Mouse (Mus musculus) bone marrow, adult 2 months (tissue): ENCODE measurements at regions not wholly inside any gene's neighbourhood (a gene's known extent, or its start where the extent isn't known, plus 50 kb on each side); places are given as distances from the start of the nearest gene placed in this dataset.

Experiments
- H3K27ac ChIP-seq: fragments of 200-500 bp; 2 replicates; pipeline ENCODE4 v1.5.1; 2012; ENCODE audit warnings: low read depth, mild to moderate bottlenecking, control low read depth, inconsistent platforms, low read length; ENCODE audit not compliant: control insufficient read depth, poor library complexity, insufficient read depth
- H3K4me1 ChIP-seq: fragments of 200-500 bp; 2 replicates; pipeline ENCODE4 v1.6.1; 2011; ENCODE audit warnings: low read length; ENCODE audit not compliant: control insufficient read depth, insufficient read depth
- H3K4me3 ChIP-seq: fragments of 200-500 bp; replicated peaks from 2 replicates; pipeline ENCODE3; 2011; ENCODE audit warnings: mild to moderate bottlenecking, low read depth, low read length, control low read depth; ENCODE audit not compliant: control insufficient read depth
- CTCF ChIP-seq: fragments of 200-500 bp; IDR thresholded peaks from 2 replicates; pipeline ENCODE4 v1.5.1; 2011; ENCODE audit warnings: low read length, control low read depth; ENCODE audit not compliant: control insufficient read depth, insufficient read depth
- POLR2A ChIP-seq: fragments of 200-500 bp; IDR thresholded peaks from 2 replicates; pipeline ENCODE4 v1.6.1; 2011; ENCODE audit warnings: low read depth, mild to moderate bottlenecking, control low read depth, low read length, borderline replicate concordance; ENCODE audit not compliant: control insufficient read depth
- WGBS: fragments of 180-500 bp; shearing (Covaris S2); methylation state at CpG from one replicate; pipeline ENCODE4 v1.1.7; 2018; 5-methylcytosine and 5-hydroxymethylcytosine counted together

DNA sequence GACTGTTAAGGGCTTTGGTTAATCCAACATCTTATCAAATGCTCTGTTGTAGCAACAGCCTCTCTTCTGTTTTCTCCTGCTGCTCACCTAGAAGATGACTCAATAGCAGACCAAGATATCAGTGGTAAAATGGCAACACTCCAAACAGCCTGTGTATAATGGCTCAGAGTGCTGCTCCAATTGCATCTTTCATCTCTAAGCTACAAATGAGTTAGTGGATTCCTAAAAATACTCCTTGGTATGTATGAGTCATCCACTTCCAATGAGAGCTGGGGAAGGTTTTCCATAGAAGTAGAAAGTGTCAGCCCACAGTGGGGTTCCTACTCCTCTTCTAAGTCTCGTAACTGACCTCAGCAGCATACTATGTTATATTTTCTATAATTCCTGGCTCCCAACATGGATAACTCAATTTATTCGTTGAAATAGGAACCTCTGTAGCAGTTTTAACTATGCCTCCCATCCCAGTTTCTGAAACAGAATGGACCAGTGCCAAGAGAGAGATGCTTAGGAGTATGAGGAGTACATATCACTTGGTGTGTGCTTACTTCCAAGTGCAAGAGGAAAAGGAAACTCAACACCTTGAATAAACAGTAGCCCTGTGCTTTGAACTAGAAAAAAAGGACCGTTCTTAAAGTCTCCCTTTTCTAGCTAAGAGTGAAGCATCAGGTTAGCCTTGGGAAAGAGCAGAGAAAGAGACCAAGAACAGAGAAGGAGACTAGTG lies 612.5 kb upstream of the Klf6 start:
- no peak for TF ChIP-seq CTCF
- TF ChIP-seq POLR2A = no peak
- WGBS = 48% methylated on average over 3 of the region's 3 CpGs
- Histone ChIP-seq H3K4me1 (no peaks in the 10 kb centered on the region), H3K4me3 (no peak overlapping the region), H3K27ac (no peak overlapping the region)

DNA sequence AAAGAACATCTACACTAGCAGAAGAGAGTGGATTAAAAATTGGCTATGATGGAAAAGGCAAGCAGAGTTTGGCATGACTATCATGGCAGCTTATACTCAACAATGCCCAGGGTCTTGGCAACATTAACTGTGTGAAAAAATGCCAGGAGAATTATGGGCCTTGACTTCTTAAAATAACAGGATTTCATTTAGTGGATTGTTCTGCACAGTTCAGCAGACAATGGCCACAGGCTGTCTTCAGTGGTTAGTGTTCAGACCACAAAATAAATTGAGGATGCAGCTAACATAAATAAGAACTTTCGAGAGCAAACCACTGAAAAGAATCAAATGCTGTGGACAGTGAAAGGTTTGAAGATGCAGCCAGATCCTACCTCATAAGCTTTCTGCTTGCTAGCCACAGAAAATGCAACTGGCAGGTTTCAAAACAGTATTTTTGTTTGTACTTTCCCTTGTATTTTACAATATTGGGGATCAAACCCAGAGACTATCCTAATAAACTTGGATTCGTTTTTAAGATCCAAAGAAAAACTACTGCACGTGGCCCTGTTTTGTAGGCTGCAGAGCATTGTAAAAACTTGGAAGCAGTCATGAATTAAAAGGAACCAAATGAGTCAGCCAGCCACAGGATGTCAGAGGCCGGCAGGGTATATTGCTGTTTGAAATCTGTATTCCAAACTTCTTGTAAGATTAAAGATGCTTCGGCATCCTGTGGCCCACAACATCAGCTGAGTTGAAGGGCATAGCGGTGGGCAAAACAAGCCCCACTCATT lies 603.2 kb upstream of the Klf6 start:
- TF ChIP-seq CTCF (no peak), POLR2A (no peak)
- no peak overlapping the region for H3K27ac ChIP-seq
- H3K4me1 ChIP-seq = no peaks in the 10 kb centered on the region
- no peak overlapping the region for H3K4me3 ChIP-seq
- 42% methylated on average over 6 of the region's 6 CpGs for WGBS

DNA sequence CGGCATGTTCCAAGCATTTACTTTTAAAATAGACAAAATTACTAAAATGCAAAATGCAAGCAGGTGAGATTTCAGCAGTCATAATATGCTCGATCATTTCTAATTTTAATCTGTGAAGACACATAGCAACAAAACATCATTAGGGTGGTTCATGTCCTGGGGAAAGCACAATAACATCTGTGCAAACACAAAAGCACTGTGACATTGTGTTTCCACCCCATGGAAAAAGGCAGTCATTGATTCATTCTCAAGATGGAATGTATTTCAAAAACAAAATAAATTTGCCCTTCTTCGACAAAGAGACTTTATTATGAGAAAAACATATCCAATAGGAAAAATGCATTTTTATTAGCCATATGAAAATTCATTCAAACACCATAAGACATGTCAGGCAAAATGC lies 601.5 kb upstream of the Klf6 start:
- Histone ChIP-seq H3K27ac (no peak overlapping the region), H3K4me3 (no peak overlapping the region), H3K4me1 (no peaks in the 10 kb centered on the region)
- no peak for TF ChIP-seq CTCF
- TF ChIP-seq POLR2A = no peak
- WGBS = 84% methylated on average over 3 of the region's 3 CpGs

DNA sequence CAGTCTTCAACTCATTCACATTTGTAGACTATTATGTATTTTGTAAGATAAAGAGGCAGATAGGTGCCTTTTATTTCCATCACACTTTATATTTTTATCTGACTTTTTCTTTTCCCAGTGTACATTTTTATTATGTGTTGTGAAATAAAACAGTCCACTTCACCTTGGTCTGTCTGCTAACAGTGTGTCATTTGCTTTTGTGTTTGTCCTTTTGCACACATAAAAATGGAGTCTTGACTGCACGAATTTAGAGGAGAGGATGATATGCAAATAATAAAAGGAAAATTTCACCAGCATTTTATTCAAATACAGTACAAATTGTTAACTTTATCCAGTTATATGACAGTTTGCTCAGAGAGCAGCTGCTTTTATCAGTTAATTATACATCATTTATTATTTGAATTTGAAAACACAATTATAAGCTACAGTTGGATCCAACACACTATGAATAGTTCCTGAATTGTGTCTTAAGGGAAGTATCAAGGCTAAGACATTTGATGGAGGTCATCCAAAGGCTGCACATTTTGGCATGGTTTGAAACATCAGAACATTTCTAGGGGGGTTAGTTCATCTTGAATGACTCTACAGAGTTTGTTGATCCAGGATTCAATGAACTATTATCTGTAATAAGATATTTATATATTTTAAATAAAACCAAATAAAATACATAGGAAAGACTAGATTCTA lies 588.6 kb upstream of the Klf6 start:
- H3K4me3 ChIP-seq = no peak overlapping the region
- no peak for TF ChIP-seq POLR2A
- TF ChIP-seq CTCF = no peak
- WGBS = 66% methylated on average over 1 of the region's 1 CpGs
- no peaks in the 10 kb centered on the region for H3K4me1 ChIP-seq
- H3K27ac ChIP-seq = no peak overlapping the region

DNA sequence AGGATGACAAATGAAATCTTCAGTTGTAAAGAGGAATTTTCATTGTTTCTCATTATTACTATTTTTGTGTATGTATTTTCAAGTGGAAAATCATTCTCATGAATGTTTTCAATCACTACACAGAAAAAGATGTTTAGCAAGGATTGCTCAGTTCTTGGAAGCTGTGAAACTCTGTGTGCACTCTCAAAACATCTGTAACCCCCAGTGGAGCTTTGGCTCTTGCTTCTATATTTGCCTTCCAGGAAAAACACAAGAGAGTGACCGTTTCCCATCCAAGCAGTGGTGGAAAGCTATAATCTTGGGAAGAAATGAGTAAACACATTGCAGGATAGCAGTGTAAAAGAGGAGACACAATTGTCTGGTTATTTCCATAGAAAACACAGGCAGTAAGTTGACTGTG lies 584.7 kb upstream of the Klf6 start:
- WGBS = 67% methylated on average over 1 of the region's 1 CpGs
- TF ChIP-seq CTCF (no peak), POLR2A (no peak)
- no peak overlapping the region for H3K27ac ChIP-seq

DNA sequence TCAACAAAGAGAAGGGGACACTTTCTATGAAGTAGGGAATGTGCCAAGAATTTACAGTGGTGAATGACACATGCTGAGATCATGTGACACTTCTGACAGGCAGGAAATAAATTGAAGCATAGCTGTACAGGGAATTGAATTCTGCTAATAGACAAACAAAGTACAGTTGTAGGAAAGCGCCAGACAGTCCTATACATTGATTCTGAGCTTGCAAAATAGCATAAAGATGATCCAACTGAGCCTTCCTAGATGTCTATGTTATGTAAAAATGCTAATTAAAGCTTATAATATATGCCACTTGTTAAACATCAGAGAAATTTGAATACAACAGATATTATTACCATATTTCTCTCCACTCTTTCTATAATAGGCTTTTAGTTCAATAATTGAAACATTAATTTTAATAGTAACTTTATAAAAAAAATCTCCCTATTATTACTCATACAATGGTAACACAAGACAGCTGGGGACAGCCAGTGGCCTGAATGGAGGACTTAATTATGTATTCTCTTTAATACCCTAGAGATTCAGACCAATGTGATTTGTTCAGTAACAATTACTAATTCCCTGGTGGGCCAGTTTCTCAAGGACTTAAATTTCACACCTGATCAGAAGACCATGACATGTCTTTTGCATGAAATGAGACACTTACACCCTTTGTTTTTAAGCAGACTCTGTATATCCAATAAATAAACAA lies 571.4 kb upstream of the Klf6 start:
- no peaks in the 10 kb centered on the region for H3K4me1 ChIP-seq
- H3K27ac ChIP-seq = no peak overlapping the region
- 66% methylated on average over 1 of the region's 1 CpGs for WGBS
- no peak for TF ChIP-seq CTCF
- no peak for TF ChIP-seq POLR2A
- H3K4me3 ChIP-seq = no peak overlapping the region

More for the DNA sequence above, 584.7 kb upstream of the Klf6 start:
- Histone ChIP-seq H3K4me1 (no peaks in the 10 kb centered on the region), H3K4me3 (no peak overlapping the region)

DNA sequence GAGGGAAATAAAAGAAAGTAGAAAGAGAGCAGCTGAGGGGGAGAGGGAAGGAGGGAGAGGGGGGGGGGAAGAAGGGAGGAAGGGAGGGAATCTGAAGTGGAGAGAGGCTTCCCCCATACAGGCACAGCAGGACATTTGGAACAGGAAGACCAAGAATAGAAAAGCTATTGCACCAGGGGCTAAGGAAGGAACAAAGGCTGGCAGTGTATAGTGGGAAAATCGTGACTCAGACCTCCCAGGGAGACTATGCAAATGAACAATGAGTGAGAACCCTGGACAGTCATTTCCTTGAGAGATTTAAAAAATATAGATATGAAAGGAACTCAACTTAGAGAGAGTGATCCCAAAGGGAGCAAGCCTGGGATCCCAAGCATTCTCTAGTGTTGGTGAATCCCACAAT lies 559.1 kb upstream of the Klf6 start:
- H3K27ac ChIP-seq = no peak overlapping the region
- WGBS = 38% methylated on average over 1 of the region's 1 CpGs

DNA sequence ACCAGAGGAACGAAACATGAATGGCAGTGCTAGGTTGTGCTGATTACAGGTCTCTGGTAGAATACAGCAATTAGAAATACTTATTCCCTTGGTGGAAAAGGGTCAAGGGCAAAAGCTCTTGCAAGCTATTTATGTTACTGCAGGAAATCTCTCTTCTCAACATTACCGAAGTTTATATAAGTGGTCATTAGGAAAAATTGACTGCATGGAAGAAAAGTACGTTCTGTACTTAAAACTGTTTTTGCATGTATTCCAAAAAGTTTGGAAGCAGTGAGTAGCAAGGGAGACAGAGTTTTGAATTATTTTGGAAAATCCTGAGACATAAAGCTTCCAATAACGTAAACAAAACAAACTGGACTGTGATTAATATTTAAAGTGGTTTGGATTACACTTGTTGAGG lies 554.6 kb upstream of the Klf6 start:
- WGBS = 77% methylated on average over 4 of the region's 4 CpGs
- Histone ChIP-seq H3K27ac (no peak overlapping the region), H3K4me1 (no peaks in the 10 kb centered on the region), H3K4me3 (no peak overlapping the region)
- TF ChIP-seq POLR2A (no peak), CTCF (no peak)

More for the DNA sequence above, 559.1 kb upstream of the Klf6 start:
- H3K4me1 ChIP-seq = no peaks in the 10 kb centered on the region
- no peak overlapping the region for H3K4me3 ChIP-seq
- TF ChIP-seq POLR2A (no peak), CTCF (no peak)
